Mouse (Mus musculus) thymus, adult 2 months (tissue): ENCODE data around the gene Actb. TPM values are rescaled to one million over a fixed set of nuclear protein-coding genes. Genes with fewer than 3 reads are reported as not detected.

Experiments used
- DNase-seq: peaks from one replicate; pipeline ENCODE4 v3.0.0; 2021
- H3K27ac ChIP-seq: fragments of 200-500 bp; 2 replicates; pipeline ENCODE4 v1.5.1; 2012; ENCODE audit warnings: low read length, control low read depth; ENCODE audit not compliant: control insufficient read depth, insufficient read depth
- H3K27me3 ChIP-seq: fragments of 200-500 bp; 2 replicates; pipeline ENCODE4 v1.6.1; 2012; ENCODE audit warnings: mild to moderate bottlenecking, low read length, moderate library complexity, mixed read lengths; ENCODE audit not compliant: control insufficient read depth, insufficient read depth
- H3K36me3 ChIP-seq: fragments of 200-500 bp; 2 replicates; pipeline ENCODE4 v1.6.1; 2012; ENCODE audit warnings: mild to moderate bottlenecking, low read length, moderate library complexity; ENCODE audit not compliant: control insufficient read depth, insufficient read depth
- H3K4me1 ChIP-seq: fragments of 200-500 bp; replicated peaks from 2 replicates; pipeline ENCODE4 v1.6.1; 2012; ENCODE audit warnings: low read length; ENCODE audit not compliant: control insufficient read depth, insufficient read depth
- H3K4me3 ChIP-seq: fragments of 200-500 bp; 2 replicates; pipeline ENCODE4 v1.5.1; 2012; ENCODE audit warnings: mild to moderate bottlenecking, low read length, control low read depth, moderate library complexity; ENCODE audit not compliant: control insufficient read depth, insufficient read depth
- CTCF ChIP-seq: fragments of 200-500 bp; IDR thresholded peaks from 2 replicates; pipeline ENCODE4 v1.5.1; 2012; ENCODE audit warnings: mild to moderate bottlenecking, control low read depth, low read length, moderate library complexity, borderline replicate concordance; ENCODE audit not compliant: control insufficient read depth, poor library complexity, insufficient read depth; ENCODE audit errors: extremely low read depth
- POLR2A ChIP-seq: fragments of 200-500 bp; IDR thresholded peaks from 2 replicates; pipeline ENCODE4 v1.6.1; 2012; ENCODE audit warnings: mild to moderate bottlenecking, low read length, control low read depth, moderate library complexity; ENCODE audit not compliant: control insufficient read depth, poor library complexity, insufficient read depth; ENCODE audit errors: extremely low read depth
- WGBS: fragments of 180-500 bp; shearing (Covaris S2); methylation state at CpG from one replicate; pipeline ENCODE4 v1.1.7; 2018; 5-methylcytosine and 5-hydroxymethylcytosine counted together
- polyA plus RNA-seq: library from polyadenylated mRNA; depleted of rRNA; stranded (reverse); fragments of >200 nt; gene quantifications from 2 replicates; pipeline ENCODE4 v1.2.3, GENCODE M21; 2012

The Actb gene
- polyA plus RNA-seq, 1 experiment: 6,903 TPM

DNA sequence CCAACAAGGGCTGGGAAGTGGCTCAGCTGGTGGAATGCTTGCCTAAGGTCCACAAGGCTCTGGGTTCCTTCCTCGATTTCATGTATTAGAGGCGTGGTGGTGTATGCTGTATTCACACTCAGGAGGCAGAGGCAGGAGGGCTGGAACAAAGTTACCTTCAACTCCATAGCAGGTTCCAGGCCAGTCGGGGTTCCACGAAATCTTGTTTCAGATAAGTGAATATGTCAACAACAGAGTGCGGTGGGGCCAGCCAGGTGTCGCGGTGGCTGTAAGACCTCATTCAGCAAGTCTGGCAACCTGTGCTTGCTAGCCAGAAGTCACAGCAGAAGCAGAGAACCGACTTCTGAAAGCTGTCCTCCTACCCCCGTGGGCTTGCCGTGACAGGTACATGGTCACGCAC is 8.7 kb upstream of the Actb start:
- no peak for TF ChIP-seq POLR2A

DNA sequence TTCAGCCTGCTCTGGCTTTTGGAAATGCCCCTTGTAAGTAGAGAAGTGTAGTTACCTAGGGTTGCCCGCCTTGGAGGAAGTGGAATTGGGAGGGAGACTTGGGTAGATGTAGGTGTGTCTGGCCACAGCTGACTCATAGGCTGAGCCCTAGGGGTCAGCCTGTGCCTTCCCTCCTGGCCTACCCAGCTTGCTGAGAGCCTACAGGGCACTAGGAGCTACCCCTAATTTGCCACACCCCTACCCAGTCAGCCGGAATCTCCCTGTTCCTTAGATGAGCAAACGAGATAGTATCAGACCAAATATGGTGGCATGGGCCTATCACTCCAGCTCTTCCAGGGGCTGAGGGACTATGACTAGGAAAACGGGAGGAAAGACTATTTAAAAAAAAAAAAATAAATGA is 6.2 kb upstream of the Actb start:
- Histone ChIP-seq H3K27ac (no peak overlapping the region), H3K4me1 (peaks cover 44% of the 10 kb centered on the region), H3K36me3 (no peaks in the 10 kb centered on the region), H3K4me3 (no peak overlapping the region), H3K27me3 (no peaks in the 10 kb centered on the region)
- DNase-seq: no peak
- 87% methylated on average over 4 of the region's 4 CpGs for WGBS
- TF ChIP-seq CTCF (no peak), POLR2A (no peak)

More for the DNA sequence above, 8.7 kb upstream of the Actb start:
- Histone ChIP-seq H3K27me3 (no peaks in the 10 kb centered on the region), H3K27ac (no peak overlapping the region), H3K4me1 (peaks cover 27% of the 10 kb centered on the region), H3K36me3 (no peaks in the 10 kb centered on the region), H3K4me3 (no peak overlapping the region)
- 94% methylated on average over 11 of the region's 11 CpGs for WGBS
- DNase-seq: no peak

DNA sequence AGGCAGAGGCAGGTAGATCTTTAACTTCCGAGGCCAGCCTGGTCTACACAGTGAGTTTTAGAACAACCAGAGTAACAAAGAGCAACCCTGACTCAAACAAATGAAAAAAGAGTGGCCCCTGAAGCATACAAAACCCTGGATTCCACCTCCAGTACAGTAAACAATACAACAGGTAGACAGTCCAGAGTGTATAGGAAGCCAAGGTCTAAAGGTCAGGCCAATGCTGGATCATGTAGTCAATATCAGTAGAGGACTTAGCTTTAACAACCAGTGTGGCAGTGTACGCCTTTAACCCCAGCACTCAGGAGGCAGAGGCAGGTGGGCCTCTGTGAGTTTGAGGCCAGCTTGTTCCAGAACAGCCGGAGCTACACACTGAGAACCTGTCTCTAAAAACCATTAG is 5.8 kb upstream of the Actb start:
- WGBS: 99% methylated on average over 3 of the region's 3 CpGs
- Histone ChIP-seq H3K36me3 (no peaks in the 10 kb centered on the region), H3K27ac (no peak overlapping the region), H3K4me3 (no peak overlapping the region), H3K4me1 (peaks cover 48% of the 10 kb centered on the region), H3K27me3 (no peaks in the 10 kb centered on the region)
- no peak for DNase-seq
- TF ChIP-seq CTCF (no peak), POLR2A (no peak)

DNA sequence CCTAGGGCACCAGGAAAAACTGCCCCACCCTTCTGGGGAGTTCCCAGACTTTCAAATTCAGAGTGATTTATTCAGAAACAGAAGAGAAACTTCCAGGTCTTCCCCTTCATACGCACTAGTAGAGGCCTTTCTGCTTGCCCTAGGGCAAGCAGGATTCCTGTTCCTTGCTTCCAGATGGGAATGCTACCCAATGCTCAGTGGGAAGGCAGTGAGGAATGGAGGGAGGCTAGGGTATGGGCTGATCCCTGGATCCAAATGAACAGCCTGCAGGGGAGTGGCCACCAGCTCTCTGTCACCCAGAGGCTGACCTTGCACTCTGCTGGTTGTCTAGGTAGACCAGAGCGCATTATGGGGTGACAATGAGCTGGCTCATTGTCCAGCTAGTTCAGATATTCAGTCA is 5.1 kb upstream of the Actb start:
- TF ChIP-seq POLR2A (no peak), CTCF (no peak)
- no peak for DNase-seq
- H3K36me3 ChIP-seq: no peaks in the 10 kb centered on the region
- no peaks in the 10 kb centered on the region for H3K27me3 ChIP-seq
- no peak overlapping the region for H3K4me3 ChIP-seq
- 91% methylated on average over 2 of the region's 2 CpGs for WGBS
- H3K27ac ChIP-seq: no peak overlapping the region
- peaks cover 45% of the 10 kb centered on the region for H3K4me1 ChIP-seq

DNA sequence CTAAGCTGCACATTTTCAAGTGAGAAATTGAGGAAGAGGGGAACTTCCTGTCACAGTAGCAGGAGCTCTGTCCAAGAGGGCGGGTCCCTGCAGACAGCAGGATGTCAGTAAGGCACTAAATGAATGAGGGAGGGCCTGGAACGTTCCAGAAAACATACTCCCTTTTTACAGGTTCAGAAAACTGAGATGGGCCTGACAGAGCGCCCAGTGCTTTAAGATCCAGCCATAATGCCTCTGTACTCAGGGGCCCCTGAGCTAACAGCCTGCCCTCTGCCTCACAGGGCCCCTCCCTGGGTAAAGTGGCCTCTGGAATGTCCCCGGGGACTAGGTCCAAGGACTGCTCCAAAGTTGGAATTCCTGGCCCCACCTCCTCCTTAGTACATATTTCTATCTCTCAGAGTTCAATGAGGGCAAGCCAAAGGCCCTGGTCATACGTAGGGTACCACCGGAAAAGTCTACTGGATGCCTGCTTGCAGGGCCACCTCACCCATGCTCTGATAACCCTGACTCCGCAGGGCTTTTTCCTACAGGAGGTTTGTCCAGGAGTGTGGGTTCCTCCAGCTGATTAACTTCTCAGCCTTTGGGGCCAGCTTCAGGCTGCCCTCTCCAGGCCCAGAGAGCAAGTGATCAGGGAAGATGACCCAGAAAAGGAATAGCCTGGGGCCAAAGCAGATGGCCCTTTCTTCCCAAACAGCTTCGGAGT is 3.2 kb upstream of the Actb start:
- no peak for DNase-seq
- peak overlapping the region; percentile 13; the same call in 1 of the 2 replicates for H3K4me3 ChIP-seq
- H3K27me3 ChIP-seq: no peaks in the 10 kb centered on the region
- 42% methylated on average over 8 of the region's 8 CpGs for WGBS
- TF ChIP-seq CTCF (no peak), POLR2A (no peak; the same call in 1 of the 2 replicates)
- peaks cover 8% of the 10 kb centered on the region for H3K36me3 ChIP-seq
- peak overlapping the region; percentile 98 for H3K27ac ChIP-seq
- peaks cover 42% of the 10 kb centered on the region for H3K4me1 ChIP-seq

DNA sequence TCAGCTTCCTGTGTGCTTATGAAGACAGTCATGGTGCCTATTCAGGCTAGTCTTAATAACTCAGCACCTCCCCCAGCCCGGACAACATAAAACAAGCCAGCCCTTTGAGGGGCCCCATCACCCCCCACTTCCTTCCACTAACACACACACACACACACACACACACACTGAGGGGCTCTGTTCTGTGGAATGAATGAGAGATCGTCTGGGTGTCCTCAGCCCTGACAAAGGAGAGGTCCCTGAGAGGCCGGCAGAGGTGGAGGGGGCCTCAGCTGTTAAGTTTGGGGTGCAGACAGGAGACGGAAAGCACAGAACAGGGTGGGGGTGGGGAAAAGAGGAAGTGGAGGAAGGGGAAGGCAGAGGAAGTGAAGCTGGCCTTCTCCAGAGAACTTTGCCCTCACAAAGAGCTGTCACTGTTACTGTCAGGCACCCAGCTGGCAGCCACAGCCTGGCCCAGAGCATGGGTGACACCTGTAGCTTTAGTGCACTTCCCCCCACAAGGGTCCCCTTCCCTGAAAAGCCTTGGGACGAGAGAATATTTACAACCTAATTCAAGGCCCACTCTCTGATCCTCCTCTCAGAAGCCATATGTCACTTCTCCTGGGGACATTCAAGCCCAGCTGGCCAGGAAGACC is 2.5 kb upstream of the Actb start:
- DNase-seq: peak; percentile 73
- H3K27ac ChIP-seq: peak overlapping the region; percentile 98
- H3K27me3 ChIP-seq: no peaks in the 10 kb centered on the region
- no peak; the same call in 1 of the 2 replicates for TF ChIP-seq POLR2A
- TF ChIP-seq CTCF: no peak
- WGBS: 6% methylated on average over 5 of the region's 5 CpGs
- H3K4me1 ChIP-seq: peaks cover 47% of the 10 kb centered on the region
- H3K4me3 ChIP-seq: peak overlapping the region; percentile 32
- peaks cover 15% of the 10 kb centered on the region for H3K36me3 ChIP-seq
